Mouse (Mus musculus) embryo, embryonic 9.5 days (tissue): ENCODE measurements at regions not wholly inside any gene's neighbourhood (a gene's known extent, or its start where the extent isn't known, plus 50 kb on each side); places are given as distances from the start of the nearest gene placed in this dataset.

Experiments
- DNase-seq: peaks from one replicate; pipeline ENCODE4 v3.0.0-alpha.2; 2017; ENCODE audit errors: extremely low spot score

DNA sequence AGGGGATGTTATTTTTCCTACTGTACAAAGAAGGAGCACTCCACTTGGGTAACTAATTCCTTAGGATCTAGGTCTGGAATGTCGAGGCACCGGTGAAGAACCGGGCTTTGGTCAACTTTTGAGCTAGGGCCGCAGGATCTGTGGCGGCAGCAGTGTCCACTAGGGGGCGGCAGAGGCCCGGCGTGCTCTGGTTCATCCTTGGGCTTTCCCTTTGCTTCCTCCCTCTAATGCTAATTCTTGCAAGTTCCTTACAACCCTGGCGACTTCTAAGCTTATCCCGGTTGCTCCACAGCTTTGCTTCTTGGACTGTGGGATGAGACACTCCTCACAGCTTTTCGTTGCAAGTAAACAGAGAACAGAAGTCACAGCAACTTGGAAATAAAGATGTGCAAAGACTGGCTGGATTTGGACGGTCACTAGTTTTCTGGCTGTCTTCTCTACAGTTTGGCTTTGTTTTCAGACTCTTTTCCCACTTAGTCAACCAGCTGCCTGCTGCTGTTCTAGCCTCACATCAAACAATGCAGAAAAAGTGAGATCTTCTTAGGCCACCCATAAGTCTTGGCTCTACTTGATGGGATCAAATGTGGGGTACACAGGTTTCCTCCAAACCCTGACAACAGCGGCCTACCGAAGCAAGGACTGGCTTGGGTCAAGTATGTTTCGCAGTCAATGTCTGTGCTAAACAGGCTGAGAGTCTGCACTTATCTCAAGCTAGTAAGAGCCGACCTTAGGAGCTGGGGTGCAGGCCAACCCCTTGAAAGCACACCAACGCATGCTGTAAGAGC lies 51.2 kb upstream of the Tmem72 start:
- peak; percentile 81 for DNase-seq

DNA sequence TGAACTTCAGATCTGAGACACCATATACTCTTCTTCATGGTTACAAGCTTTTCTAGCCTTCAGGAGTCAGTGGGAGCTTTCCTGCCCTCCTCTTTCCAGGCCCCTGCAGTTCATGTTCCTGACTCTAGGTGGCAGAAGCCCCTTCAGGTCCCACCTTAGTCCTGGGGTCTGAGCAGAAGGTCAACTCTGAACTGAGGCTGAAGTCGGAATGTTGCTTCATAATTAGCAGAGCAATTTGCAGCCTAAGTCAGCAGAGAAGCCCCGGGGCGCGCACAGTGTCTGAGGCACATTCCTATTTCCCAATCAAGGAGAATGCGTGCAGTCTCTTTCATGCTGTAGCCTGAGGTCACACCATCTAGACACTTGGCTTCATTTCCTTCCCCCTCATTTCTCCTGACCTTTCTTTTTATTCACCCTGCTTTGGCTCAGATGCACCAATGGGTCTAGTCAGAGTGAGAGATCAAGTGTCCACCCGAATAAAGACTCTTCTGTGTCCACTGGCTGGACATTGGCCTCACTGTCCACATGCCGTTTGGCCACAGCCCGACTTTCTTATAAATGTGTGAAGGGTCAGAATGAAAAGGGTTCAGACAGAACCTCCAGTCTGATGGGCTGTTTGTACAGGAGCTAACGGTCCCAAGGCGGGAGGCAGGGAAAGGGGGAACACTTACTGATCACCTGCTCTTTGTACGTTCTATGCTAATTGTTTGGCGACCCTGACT lies 58.4 kb upstream of the Tmem72 start:
- peak; percentile 66 for DNase-seq

DNA sequence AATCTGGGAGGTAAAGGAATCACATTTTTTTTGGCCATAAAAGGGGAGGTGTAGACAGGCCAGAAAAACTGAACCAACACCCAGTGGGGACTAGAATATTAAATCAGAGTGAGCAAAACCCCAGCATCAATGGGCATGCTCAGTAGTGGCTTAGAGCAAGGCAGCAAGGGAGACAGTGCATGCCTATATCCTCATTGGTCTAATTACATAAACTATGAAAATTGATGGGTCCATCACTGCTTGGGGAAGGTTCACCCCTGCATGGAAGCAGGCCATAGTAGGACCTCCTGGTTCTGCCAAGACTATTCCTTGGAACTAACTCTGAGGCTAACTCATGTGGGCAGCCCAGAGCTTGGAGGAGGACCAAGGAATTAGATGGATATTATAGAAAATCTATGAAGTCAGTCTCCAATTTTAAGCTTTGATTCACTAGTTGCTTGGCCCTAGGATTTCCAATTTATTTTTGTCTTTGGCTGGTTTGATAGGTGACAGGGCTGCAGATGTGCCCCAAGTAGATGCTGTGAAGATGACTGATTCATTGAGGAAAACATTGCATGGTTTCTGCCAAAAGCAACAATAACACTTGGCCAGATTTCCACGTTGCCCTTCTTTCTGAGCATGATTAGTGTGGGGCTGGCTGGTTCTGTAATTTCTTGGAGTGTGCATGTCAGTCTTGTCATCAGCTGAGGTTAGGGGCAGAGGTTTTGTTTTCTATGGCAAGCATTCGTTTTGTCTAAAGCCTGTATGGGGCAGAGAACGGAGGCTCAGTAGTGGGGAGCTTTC lies 70.0 kb upstream of the Tmem72 start:
- DNase-seq: no peak

DNA sequence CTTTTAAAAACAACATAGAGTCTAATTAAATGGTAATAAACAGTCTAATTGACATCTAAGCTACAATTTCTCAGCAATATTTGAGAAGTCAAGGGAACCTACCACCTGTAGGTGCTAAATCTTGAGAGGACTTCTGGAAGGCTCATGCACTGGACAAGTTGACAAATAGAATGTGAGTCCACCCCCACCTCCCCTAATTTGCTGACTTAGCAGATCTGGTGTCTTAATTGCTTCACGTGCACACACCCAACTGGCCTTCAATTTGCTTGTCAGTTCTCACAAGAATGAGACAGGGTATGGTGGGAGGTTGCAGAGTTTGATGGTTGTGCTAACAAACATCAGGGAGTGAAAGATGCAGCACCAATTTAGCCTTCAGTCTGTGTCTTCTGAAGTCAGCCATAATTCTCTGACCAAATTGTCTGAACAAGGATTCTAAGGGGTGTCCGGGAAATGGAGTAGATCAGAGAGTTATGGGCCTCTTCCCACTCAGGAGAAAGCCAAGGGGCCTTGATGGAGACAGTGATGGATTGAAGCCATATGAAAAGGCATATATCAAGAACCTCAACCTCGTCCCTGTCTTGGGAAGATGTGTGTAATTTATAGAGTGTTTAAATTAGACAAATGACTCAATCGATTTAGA lies 76.7 kb upstream of the Tmem72 start:
- peak; percentile 21 for DNase-seq

DNA sequence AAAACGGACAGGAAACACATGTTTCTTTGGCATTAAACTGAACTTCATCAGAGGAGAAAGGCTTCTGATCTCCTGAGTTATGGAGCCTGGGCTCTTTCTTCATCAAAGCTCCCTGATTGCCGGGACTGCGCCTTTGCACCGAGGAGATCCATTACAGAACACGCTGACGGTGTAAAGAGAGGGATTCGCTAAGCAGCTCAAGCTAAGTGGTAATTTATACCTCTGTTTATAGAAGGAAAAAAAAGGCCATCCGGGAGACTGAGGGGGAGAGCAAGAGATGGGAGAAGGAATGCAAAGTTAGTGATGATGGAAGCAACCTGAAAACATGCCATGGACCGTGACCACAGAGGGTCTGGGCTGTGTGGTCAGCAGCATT lies 77.2 kb upstream of the Tmem72 start:
- peak; percentile 26 for DNase-seq

DNA sequence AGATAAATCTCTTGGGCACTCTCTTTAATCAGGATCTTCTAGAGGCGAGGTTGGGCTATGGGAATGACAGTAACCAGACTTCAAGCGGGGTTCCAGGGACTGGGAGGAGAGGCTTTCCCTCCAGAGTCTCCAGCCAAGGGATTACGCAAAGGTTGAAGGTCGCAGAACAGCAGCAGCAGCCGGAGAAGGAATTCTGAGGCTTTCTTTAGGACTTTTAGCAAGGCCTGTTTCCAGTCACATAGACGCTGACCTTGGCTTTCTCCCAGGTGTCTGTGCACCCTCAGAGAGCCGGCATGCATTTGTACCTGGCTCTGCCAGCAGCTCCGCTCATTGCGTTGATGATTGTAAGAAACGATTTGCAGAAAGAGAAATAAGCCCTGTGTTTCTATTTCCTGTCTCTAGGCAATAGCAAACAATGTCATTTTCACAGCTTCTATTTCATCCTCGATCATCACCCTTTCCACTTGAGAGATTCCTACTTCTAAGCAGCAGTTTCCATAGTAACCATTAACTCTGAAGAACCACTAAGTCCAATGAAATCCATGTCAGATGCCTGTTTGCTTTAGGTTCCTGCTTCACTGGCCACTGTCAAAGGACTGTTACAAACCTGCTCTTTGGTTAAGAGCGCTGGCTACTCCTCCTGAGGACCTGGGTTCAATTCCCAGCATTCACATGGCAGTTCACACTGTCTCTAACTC lies 104.7 kb upstream of the Tmem72 start:
- peak; percentile 16 for DNase-seq

DNA sequence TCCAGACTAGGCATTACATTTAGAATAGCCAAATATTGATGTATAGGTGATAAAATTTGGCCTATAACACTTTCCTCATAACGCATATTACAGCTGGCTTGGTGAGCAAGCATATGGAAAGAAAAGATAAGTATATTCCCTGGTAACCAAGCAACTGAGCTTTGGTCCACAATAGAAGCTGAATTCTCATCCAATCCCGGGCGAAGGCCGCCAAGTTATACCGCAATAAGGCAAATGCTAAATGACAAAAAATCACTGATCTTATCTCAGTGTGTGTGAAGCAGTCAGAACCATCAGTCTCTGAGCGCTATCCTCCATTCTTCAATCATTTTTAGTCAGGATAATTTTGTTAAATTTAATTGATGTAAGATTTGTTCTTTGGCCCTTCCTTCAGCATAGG lies 105.9 kb upstream of the Tmem72 start:
- no peak for DNase-seq

DNA sequence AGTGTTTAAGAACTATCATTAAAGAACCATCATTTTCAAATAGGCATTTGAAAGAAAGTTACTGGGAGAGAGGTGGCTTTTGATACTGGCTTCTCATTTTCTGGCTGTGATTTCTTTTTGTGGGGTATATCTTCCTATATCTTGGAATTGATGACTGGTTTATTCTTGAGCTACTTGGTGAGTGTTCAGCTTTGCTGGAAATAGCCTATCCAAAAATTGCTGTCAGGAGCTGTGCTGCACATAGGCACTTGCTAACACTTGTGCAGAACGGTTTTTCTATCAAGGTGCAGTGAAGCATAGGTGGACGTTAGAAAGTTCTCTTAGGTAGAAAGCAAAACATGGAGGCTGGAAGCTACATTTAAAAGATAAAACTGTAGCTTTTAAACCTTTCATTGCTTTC lies 108.9 kb upstream of the Tmem72 start:
- no peak for DNase-seq

DNA sequence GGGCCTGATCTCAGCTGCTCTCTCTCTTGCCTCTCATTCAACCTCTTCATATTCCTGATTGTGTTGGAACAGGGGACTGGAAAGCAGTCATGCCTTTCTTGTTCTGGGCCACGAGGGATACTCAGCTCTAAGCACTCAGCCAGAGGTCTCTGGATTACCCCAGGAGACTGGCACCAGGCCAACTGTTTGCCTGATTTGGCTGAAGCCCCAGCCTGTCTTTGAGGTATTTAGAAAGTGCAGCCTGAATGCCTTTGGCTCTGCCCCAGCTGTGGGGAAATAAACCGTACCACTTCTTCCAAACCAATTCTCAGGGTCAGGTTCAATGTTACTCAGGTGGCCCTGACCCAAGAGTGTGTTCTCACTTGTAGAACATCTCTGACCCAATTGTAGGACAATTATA lies 112.6 kb upstream of the Tmem72 start:
- DNase-seq: no peak

DNA sequence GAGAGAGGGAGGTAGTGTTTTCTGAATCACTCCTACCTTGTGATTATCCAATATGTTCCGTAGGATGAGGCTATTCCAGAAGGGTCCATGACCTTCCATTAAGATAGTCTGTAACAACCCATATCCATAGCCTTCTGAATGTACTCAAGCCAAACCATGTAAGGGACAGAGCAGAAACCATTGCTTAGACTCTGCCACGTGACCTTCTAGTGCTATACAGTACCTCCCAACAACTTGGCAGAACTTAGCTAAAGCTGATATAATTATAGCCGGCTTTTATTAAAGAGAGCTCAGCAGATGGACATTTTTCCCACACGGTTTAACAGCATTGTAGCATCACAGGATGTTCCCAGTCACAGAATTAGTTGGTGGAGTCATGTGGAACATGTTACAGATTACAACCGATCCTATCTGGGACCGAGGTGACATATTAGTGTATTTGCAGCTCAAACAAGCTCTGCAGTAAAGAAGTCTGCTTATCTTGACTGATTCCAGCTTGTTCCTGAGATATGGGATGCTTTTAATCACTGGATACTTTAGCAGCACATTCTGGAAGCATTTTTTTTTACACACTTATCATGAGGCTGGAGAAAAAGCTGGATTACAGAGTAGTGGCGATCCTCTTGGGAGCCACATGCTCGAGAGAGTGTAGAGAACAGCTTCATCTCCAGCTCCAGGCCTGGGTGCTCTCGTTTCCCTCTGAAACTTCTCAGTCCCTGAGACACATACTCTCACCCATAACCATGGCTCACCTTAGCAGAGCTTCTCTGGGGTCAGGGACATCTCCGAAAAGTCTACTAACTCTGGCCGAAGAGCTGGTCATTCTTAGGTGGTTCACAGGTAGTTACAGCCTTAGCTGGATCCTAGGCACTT lies 129.5 kb upstream of the Tmem72 start:
- no peak for DNase-seq

DNA sequence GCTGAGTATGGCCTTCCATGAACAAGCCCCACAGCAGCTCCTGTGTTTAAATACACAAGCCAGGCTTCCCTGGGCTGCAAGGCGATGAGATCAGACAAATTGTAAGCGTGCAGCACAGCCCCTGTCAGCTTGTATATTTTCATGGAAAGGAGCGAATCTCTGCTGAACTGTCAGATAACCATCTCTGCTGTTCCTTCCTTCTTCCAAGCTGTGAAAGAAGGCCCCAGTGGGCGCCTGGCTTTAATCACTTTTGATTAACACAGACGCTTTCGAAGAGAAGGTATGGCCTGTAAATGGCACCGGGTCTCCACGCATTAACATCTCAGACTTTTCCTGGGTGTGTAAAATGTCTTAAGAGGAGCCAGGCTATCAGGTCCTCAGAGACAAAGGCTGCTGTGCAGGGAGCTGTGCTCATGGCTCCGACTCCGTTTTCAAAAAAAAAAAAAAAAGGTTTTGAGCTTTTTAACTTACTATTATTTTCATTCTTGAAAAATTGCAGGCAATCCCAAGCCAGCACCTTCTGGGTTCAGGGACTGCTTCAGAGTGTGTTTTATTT lies 131.9 kb upstream of the Tmem72 start:
- peak; percentile 2 for DNase-seq

DNA sequence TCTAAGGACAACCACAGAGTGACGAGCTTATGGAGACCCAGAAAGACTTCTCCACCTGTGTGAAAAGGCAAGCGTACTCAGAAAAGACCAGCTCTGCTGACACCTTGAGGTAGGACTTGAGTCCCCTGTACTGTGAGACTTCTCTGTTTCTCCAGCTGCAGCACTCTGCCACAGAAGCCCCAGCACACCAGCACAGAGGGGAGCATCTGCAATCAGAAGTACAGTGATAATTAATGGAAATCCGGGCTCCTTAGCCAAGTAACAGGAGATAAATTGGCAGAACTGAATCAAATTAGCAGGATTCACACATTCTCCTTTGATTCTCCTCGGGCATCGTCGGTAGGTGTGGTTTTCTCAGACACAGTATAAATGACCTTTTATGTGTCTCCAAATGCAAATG lies 137.3 kb upstream of the Tmem72 start:
- DNase-seq: no peak

DNA sequence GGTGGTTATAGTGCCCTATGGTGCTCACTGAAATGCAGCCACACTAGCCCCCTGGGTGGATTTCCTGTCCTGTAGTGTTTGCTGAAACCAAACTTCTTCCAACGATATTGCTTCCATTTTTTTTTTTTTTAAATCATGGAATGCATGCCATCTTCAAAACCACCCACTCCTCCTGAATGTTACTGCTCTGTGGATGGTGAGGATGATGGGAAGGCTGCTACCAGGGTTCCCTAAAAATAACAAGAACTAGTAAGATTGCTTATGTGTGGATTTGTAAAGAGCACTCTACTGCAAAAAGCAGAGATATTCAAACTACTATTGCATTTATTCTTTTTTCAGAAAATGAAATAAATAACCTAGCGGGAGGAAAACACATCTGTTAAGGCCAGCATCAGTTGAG lies 139.4 kb upstream of the Tmem72 start:
- no peak for DNase-seq

DNA sequence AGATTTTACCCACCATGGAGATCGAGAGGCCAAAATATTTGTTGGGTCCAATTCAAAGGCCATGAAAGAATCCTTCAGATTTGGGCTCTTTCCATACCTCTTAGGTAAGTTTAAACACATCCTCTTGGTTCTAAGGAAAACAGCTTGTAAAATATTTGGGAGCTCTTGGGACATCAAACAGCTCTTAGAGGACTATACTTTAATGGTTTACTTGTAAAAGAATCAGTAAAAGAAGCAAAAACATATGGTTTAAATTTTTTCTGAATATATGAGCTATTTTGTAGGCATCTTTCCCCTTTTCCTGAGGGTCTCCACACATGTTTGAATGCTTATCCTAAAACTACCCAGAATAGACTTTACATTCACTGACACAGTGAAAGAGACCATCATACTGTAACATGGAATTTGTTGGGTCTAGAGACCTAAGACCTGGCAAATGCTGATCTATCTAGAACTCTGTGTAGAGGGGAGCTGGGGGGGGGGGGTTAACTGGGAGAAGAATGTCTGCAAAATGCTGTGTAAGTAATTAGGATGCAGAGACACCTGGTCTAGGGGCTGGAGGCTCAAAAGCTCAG lies 140.3 kb upstream of the Tmem72 start:
- DNase-seq: no peak

DNA sequence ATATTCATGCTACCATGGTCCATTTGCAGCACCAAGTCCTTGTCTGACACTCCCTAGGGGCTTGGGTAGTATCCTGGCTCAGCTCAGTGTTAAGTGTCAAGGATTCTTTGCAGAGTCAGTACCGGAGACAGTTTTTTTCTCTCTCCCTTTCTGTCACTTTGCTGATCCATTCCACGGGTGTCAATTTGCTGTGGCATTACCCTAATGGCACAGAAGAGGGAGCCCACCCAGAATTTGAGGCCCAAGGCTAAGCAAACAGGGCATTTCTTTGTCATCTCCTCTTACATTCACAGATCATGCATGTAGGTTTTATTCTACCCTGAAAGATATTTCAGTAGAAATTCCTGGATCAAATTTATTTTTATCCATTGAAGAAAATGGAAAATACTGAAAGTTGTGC lies 146.4 kb upstream of the Tmem72 start:
- DNase-seq: no peak

DNA sequence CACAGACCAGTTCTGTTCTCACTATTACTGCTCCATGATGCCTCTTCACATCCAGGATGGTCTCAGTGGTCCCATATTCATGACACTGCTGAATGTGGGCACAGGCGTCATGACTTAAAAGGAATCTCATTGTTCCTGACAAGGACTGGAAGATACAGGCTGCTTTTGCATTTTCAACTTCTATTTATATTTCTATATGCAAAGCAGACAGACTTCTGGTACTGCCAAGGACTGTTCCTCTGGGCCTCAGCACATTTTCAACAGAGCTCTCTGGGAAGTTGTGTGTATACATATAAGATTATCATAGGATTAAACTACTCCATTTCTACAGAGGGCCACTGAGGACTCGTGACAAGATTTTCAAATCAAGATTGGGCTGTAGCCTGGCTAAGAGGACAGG lies 146.9 kb upstream of the Tmem72 start:
- DNase-seq: no peak

DNA sequence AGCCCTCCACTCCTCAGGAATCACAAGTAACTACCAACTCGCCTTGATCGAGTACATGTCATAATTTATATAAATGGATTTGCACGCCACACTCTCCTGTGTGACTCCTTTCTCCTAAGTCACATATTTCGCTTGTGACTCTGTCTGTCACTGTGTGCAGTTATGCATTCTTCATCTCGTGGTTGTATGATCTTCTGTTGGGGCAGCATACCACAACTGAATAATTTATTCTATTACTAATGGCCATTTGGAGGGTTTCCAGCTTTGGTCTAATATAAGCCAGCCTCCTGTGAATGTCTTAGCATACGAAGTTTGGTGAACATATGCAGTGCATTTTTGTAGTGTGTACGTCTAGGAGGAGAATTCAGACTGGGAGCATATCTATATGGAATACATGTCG lies 176.6 kb upstream of the Tmem72 start:
- DNase-seq: no peak

DNA sequence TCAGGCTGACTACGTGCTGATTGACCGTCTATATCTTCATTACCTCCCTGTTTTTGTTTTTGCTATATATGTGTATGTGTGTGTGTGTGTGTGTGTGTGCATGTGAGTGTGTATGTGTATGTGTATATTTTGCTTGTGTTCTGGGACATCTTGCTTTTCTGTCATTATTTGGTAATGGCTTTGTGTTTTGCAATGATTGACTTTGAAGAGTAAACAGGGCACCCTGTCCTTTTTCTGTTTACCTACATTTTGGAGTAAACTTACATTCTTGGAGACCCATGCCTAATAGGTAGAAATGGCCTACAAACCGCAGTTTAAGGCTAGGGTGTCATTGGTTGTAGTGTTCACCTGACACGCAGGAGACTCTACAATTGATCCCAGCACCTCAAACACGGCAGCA lies 177.5 kb upstream of the Tmem72 start:
- no peak for DNase-seq

DNA sequence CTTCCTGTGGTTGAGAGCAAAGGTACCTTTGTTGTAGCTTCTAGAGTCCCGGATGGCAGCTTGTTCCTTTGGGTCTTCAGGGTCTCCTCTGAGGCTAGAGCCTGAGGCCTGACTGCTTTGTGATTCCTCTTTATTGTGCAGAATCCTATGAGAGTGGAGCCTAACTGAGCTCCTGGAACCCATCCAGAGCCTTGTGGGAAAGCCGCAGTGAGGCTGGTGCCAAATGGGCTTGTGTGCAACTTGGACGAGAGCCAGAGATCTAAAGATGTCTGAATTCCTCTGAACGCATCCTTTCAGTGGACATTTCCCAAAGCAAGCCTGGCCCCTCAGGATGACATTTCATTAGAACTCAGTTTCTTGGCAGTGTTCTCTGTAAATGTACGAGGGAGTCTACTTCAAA lies 178.4 kb upstream of the Tmem72 start:
- DNase-seq: no peak

DNA sequence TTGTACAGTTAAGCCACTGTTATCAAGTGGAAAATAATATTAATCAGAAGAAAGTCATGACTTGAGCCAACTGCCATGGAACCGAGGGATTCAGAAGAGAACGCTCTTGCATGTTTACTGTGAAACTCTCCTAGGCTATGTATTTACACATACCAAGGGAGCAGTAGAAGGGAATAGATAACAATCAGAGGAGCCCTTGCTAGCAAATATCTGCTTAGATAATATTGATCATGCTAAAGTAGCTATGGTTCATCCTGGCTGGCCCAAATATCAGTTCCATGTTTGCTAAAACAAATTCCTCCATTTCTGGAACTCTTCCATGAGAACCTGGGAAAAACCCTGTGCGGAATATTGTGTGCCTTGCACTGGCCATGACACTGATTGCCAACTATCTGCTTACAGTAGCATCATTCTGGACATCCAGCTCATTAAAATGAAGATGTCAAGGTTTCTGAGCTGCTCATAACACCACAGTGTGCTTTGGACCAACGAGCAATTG lies 179.5 kb upstream of the Tmem72 start:
- DNase-seq: no peak
